Mouse (Mus musculus) forebrain, embryonic 14.5 days (tissue): ENCODE data around the gene Ctu2. TPM values are rescaled to one million over a fixed set of nuclear protein-coding genes. Genes with fewer than 3 reads are reported as not detected.

Experiments used
- ATAC-seq: fragments of 200-750 bp; cut with Nextera tagmentation; 2 replicates; pipeline ENCODE4 v1.8.0; 2017; ENCODE audit warnings: mild to moderate bottlenecking, moderate library complexity
- DNase-seq: peaks from one replicate; pipeline ENCODE4 v3.0.0-alpha.2; 2015; ENCODE audit warnings: low spot score
- H3K27ac ChIP-seq: fragments of 300-500 bp; sonication (generic); 2 replicates; pipeline ENCODE4 v1.5.1; 2014; ENCODE audit warnings: low read depth, mild to moderate bottlenecking, control low read depth, low read length, moderate library complexity
- H3K27me3 ChIP-seq: fragments of 300-500 bp; sonication (generic); replicated peaks from 2 replicates; pipeline ENCODE4 v1.6.1; 2014; ENCODE audit warnings: low read length, control low read depth, mixed read lengths; ENCODE audit not compliant: control insufficient read depth, insufficient read depth
- H3K36me3 ChIP-seq: fragments of 300-500 bp; sonication (generic); 2 replicates; pipeline ENCODE4 v1.6.1; 2014; ENCODE audit warnings: low read length, control low read depth; ENCODE audit not compliant: control insufficient read depth, insufficient read depth
- H3K4me1 ChIP-seq: fragments of 300-500 bp; sonication (generic); 2 replicates; pipeline ENCODE4 v1.6.1; 2014; ENCODE audit warnings: antibody characterized with exemption, low read length, control low read depth; ENCODE audit not compliant: control insufficient read depth, insufficient read depth
- H3K4me2 ChIP-seq: fragments of 300-500 bp; sonication (generic); 2 replicates; pipeline ENCODE4 v1.6.1; 2014; ENCODE audit warnings: mild to moderate bottlenecking, control low read depth, low read length
- H3K4me3 ChIP-seq: fragments of 300-500 bp; sonication (generic); 2 replicates; pipeline ENCODE4 v1.5.1; 2014; ENCODE audit warnings: low read depth, low read length, control low read depth
- H3K9ac ChIP-seq: fragments of 300-500 bp; sonication (generic); 2 replicates; pipeline ENCODE4 v1.6.1; 2014; ENCODE audit warnings: mild to moderate bottlenecking, low read length, control low read depth, moderate library complexity
- H3K9me3 ChIP-seq: fragments of 300-500 bp; sonication (generic); replicated peaks from 2 replicates; pipeline ENCODE4 v1.6.1; 2016; ENCODE audit warnings: low read length, control low read depth, mixed read lengths; ENCODE audit not compliant: control insufficient read depth
- WGBS: fragments of 180-500 bp; shearing (Covaris S2); extraction: QIAGEN DNeasy Blood & Tissue Kit; methylation state at CpG from one replicate; pipeline ENCODE4 v1.1.7; 2014; 5-methylcytosine and 5-hydroxymethylcytosine counted together
- polyA plus RNA-seq: library from polyadenylated mRNA; unstranded; fragments of >200 nt; fragmentation: Nextera tagmentation; extraction: Ambion mirVana; gene quantifications from 2 replicates; pipeline ENCODE4 v1.2.1, GENCODE M21; 2014

Gene Ctu2
- polyA plus RNA-seq, 1 experiment from 2014 or later: 81.3 TPM

- DNase-seq (no peak), ATAC-seq (peak; percentile 32)
- Histone ChIP-seq H3K27ac (no peak overlapping the region), H3K4me1 (peaks cover 4% of the 10 kb centered on the region; the same call in 1 of the 2 replicates), H3K9me3 (no peaks in the 10 kb centered on the region), H3K27me3 (no peaks in the 10 kb centered on the region), H3K4me2 (no peak overlapping the region), H3K9ac (no peak overlapping the region), H3K36me3 (peaks cover 43% of the 10 kb centered on the region), H3K4me3 (no peak overlapping the region)
- 75% methylated on average over 11 of the region's 11 CpGs for WGBS
These were observed 42.6 kb upstream of the Ctu2 start for GRCm38 (mm10) chr8:122433269-122433905.

- 92% methylated on average over 6 of the region's 6 CpGs for WGBS
- no peak overlapping the region for H3K4me3 ChIP-seq
- DNase-seq (no peak), ATAC-seq (no peak)
- H3K4me2 ChIP-seq: no peak overlapping the region
- H3K9me3 ChIP-seq: no peaks in the 10 kb centered on the region
- no peaks in the 10 kb centered on the region for H3K27me3 ChIP-seq
- H3K9ac ChIP-seq: no peak overlapping the region
- H3K4me1 ChIP-seq: peaks cover 4% of the 10 kb centered on the region; the same call in 1 of the 2 replicates
- no peak overlapping the region for H3K27ac ChIP-seq
- H3K36me3 ChIP-seq: peaks cover 51% of the 10 kb centered on the region
These were observed 40.6 kb upstream of the Ctu2 start for GRCm38 (mm10) chr8:122435375-122435774.

GRCm38 (mm10) chr8:122436146-122436545 is 39.8 kb upstream of the Ctu2 start:
- H3K9ac ChIP-seq: no peak overlapping the region
- no peaks in the 10 kb centered on the region for H3K27me3 ChIP-seq
- H3K9me3 ChIP-seq: no peaks in the 10 kb centered on the region
- H3K27ac ChIP-seq: no peak overlapping the region
- no peak for DNase-seq
- peaks cover 4% of the 10 kb centered on the region; the same call in 1 of the 2 replicates for H3K4me1 ChIP-seq
- no peak for ATAC-seq
- H3K4me3 ChIP-seq: no peak overlapping the region
- peaks cover 51% of the 10 kb centered on the region for H3K36me3 ChIP-seq
- H3K4me2 ChIP-seq: no peak overlapping the region
- WGBS: 97% methylated on average over 9 of the region's 9 CpGs

GRCm38 (mm10) chr8:122436586-122437125 is 39.3 kb upstream of the Ctu2 start:
- Histone ChIP-seq H3K36me3 (peaks cover 51% of the 10 kb centered on the region), H3K9ac (no peak overlapping the region), H3K4me2 (no peak overlapping the region), H3K9me3 (no peaks in the 10 kb centered on the region), H3K4me3 (no peak overlapping the region), H3K27me3 (no peaks in the 10 kb centered on the region), H3K4me1 (peaks cover 4% of the 10 kb centered on the region; the same call in 1 of the 2 replicates), H3K27ac (no peak overlapping the region)
- ATAC-seq (no peak), DNase-seq (no peak)
- 90% methylated on average over 20 of the region's 20 CpGs for WGBS

- Histone ChIP-seq H3K36me3 (peaks cover 51% of the 10 kb centered on the region), H3K9me3 (no peaks in the 10 kb centered on the region), H3K4me3 (no peak overlapping the region), H3K9ac (no peak overlapping the region), H3K27ac (no peak overlapping the region), H3K4me1 (peaks cover 8% of the 10 kb centered on the region), H3K4me2 (no peak overlapping the region), H3K27me3 (no peaks in the 10 kb centered on the region)
- 93% methylated on average over 13 of the region's 13 CpGs for whole genome bisulfite sequencing
- DNase-seq (no peak), ATAC-seq (no peak)
These were observed 38.1 kb upstream of the Ctu2 start for GRCm38 (mm10) chr8:122437708-122438331.

- Histone ChIP-seq H3K4me2 (no peak overlapping the region), H3K4me3 (no peak overlapping the region), H3K9ac (no peak overlapping the region), H3K27ac (no peak overlapping the region), H3K9me3 (no peaks in the 10 kb centered on the region), H3K27me3 (no peaks in the 10 kb centered on the region), H3K4me1 (peaks cover 5% of the 10 kb centered on the region; the same call in 1 of the 2 replicates), H3K36me3 (peaks cover 40% of the 10 kb centered on the region)
- no peak for DNase-seq
- no peak for ATAC-seq
- WGBS: 93% methylated on average over 16 of the region's 16 CpGs
These were observed 36.6 kb upstream of the Ctu2 start for GRCm38 (mm10) chr8:122439336-122439735.

GRCm38 (mm10) chr8:122441326-122441725 is 34.6 kb upstream of the Ctu2 start:
- no peak for ATAC-seq
- no peak overlapping the region for H3K27ac ChIP-seq
- no peak overlapping the region for H3K4me3 ChIP-seq
- peaks cover 14% of the 10 kb centered on the region; the same call in 1 of the 2 replicates for H3K4me1 ChIP-seq
- no peak overlapping the region for H3K4me2 ChIP-seq
- WGBS: 97% methylated on average over 1 of the region's 1 CpGs
- H3K9me3 ChIP-seq: no peaks in the 10 kb centered on the region
- no peak for DNase-seq
- no peaks in the 10 kb centered on the region for H3K27me3 ChIP-seq
- peaks cover 23% of the 10 kb centered on the region for H3K36me3 ChIP-seq
- no peak overlapping the region for H3K9ac ChIP-seq

GRCm38 (mm10) chr8:122442356-122442755 is 33.6 kb upstream of the Ctu2 start:
- no peak for ATAC-seq
- no peaks in the 10 kb centered on the region for H3K27me3 ChIP-seq
- H3K9me3 ChIP-seq: no peaks in the 10 kb centered on the region
- H3K4me3 ChIP-seq: peak overlapping the region; percentile 70
- H3K4me1 ChIP-seq: peaks cover 14% of the 10 kb centered on the region; the same call in 1 of the 2 replicates
- peak overlapping the region; percentile 79; the same call in 1 of the 2 replicates for H3K27ac ChIP-seq
- WGBS: 13% methylated on average over 7 of the region's 7 CpGs
- DNase-seq: no peak
- H3K4me2 ChIP-seq: peak overlapping the region; percentile 94
- H3K36me3 ChIP-seq: peaks cover 13% of the 10 kb centered on the region
- peak overlapping the region; percentile 77 for H3K9ac ChIP-seq

GRCm38 (mm10) chr8:122442781-122443180 is 33.2 kb upstream of the Ctu2 start:
- no peak for DNase-seq
- no peak for ATAC-seq
- H3K9ac ChIP-seq: peak overlapping the region; percentile 77
- peak overlapping the region; percentile 94 for H3K4me2 ChIP-seq
- peaks cover 14% of the 10 kb centered on the region; the same call in 1 of the 2 replicates for H3K4me1 ChIP-seq
- H3K27ac ChIP-seq: peak overlapping the region; percentile 79
- H3K36me3 ChIP-seq: peaks cover 9% of the 10 kb centered on the region
- WGBS: under 1% methylated on average over 12 of the region's 12 CpGs
- H3K27me3 ChIP-seq: no peaks in the 10 kb centered on the region
- H3K9me3 ChIP-seq: no peaks in the 10 kb centered on the region
- peak overlapping the region; percentile 70 for H3K4me3 ChIP-seq
